Mouse (Mus musculus) ES-E14 (cell line): ENCODE data around the gene Dnase1l1. TPM values are rescaled to one million over a fixed set of nuclear protein-coding genes. Genes with fewer than 3 reads are reported as not detected.

Source experiments
- DNase-seq: peaks from one replicate; pipeline ENCODE4 v3.0.0-alpha.2; 2013; ENCODE audit warnings: low read depth, low spot score
- H3K27ac ChIP-seq: 2 replicates; pipeline ENCODE4 v1.5.1; 2012; ENCODE audit warnings: low read depth, mild to moderate bottlenecking, low read length, moderate library complexity, mixed read lengths; ENCODE audit not compliant: poor library complexity, insufficient read depth, severe bottlenecking
- H3K36me3 ChIP-seq: 2 replicates; pipeline ENCODE4 v1.6.1; 2012; ENCODE audit warnings: mild to moderate bottlenecking, low read length, moderate library complexity, mixed read lengths; ENCODE audit not compliant: control insufficient read depth, poor library complexity, insufficient read depth, severe bottlenecking
- H3K4me1 ChIP-seq, 2 experiments: fragments of 150-350 bp in 1 of 2; sonication (generic) in 1 of 2; 2 replicates each; pipeline ENCODE4 v1.6.1; 2012; ENCODE audit warnings: low read length in 2 of 2, mild to moderate bottlenecking in 1 of 2, mixed read lengths in 1 of 2; ENCODE audit not compliant: control insufficient read depth in 2 of 2, insufficient read depth in 2 of 2, poor library complexity in 1 of 2
- H3K4me3 ChIP-seq, 2 experiments: fragments of 150-350 bp in 1 of 2; sonication (generic) in 1 of 2; 2 replicates each; pipeline ENCODE4 v1.5.1; 2012; ENCODE audit warnings: low read length in 2 of 2, low read depth in 1 of 2, mild to moderate bottlenecking in 1 of 2, mixed read lengths in 1 of 2; ENCODE audit not compliant: insufficient read depth in 1 of 2, poor library complexity in 1 of 2, severe bottlenecking in 1 of 2
- H3K9ac ChIP-seq: 2 replicates; pipeline ENCODE4 v1.6.1; 2012; ENCODE audit warnings: low read depth, mild to moderate bottlenecking, low read length, mixed read lengths; ENCODE audit not compliant: poor library complexity, insufficient read depth, severe bottlenecking
- H3K9me3 ChIP-seq: fragments of 150-350 bp; sonication (generic); 2 replicates; pipeline ENCODE4 v1.6.1; 2012; ENCODE audit warnings: low read depth, mild to moderate bottlenecking, low read length; ENCODE audit not compliant: control insufficient read depth, insufficient read depth
- CHD2 ChIP-seq: IDR thresholded peaks from 2 replicates; pipeline ENCODE4 v1.6.1; 2014; ENCODE audit warnings: mild to moderate bottlenecking, low read depth, low read length, inconsistent platforms
- HCFC1 ChIP-seq: IDR thresholded peaks from 2 replicates; pipeline ENCODE4 v1.6.1; 2012; ENCODE audit warnings: low read length, inconsistent platforms, borderline replicate concordance; ENCODE audit not compliant: insufficient read depth
- MAFK ChIP-seq: IDR thresholded peaks from 2 replicates; pipeline ENCODE4 v1.6.1; 2014; ENCODE audit warnings: mild to moderate bottlenecking, low read depth, low read length, inconsistent platforms; ENCODE audit not compliant: insufficient read depth
- ZC3H11A ChIP-seq: IDR thresholded peaks from 2 replicates; pipeline ENCODE4 v1.6.1; 2012; ENCODE audit warnings: low read depth, mild to moderate bottlenecking, inconsistent platforms, low read length, borderline replicate concordance
- ZNF384 ChIP-seq: IDR thresholded peaks from 2 replicates; pipeline ENCODE4 v1.6.1; 2012; ENCODE audit warnings: low read depth, low read length, inconsistent platforms
- in situ Hi-C, 2 experiments: fragments of 600-800 bp; cut with MboI; formaldehyde crosslinking; loops; one replicate each; pipeline ENCODE4 v1.15.1; 2025; ENCODE audit warnings: low sequenced_read_pairs in 2 of 2, inconsistent platforms in 1 of 2; ENCODE audit not compliant: unreplicated experiment in 2 of 2
- total RNA-seq: library from RNA; depleted of rRNA; stranded (reverse); fragments of 300-350 nt; gene quantifications from 2 replicates; pipeline ENCODE4 v1.2.3, GENCODE M21; 2012; rRNA removed

Dnase1l1 gene
- 3.9 and 5.3 TPM in 2 replicates for total RNA-seq

- Histone ChIP-seq H3K4me1 (no peaks in the 10 kb centered on the region), H3K9me3 (no peaks in the 10 kb centered on the region), H3K4me3 (peak within 1 kb of the TSS; percentile 83 to 93), H3K27ac (0 out of 2 replicates have a peak within 1 kb of the TSS, but pooled peaks have one; percentile 48), H3K9ac (peak within 1 kb of the TSS; percentile 80), H3K36me3 (no peaks in the 10 kb centered on the region)
- no peak for DNase-seq
- in situ Hi-C loops: no loop called here
- no peak for TF ChIP-seq ZNF384
- TF ChIP-seq MAFK: no peak
- no peak for TF ChIP-seq HCFC1
- TF ChIP-seq ZC3H11A: no peak
- no peak for TF ChIP-seq CHD2
Measured at GRCm38 (mm10) chrX:74281732-74282394, at the start of gene Dnase1l1, which contains the start of gene Taz. TSS of gene Dnase1l1 (minus strand) at chrX:74282337. TSS of gene Taz (plus strand) at chrX:74281912.

GRCm38 (mm10) chrX:74330166-74330930 is 48.2 kb upstream of the Dnase1l1 start:
- no peak for DNase-seq
- in situ Hi-C loops: no loop called here
- no peaks in the 10 kb centered on the region for H3K36me3 ChIP-seq
- TF ChIP-seq ZC3H11A: no peak
- no peak for TF ChIP-seq CHD2
- TF ChIP-seq ZNF384: no peak
- no peak for TF ChIP-seq MAFK
- TF ChIP-seq HCFC1: no peak
- H3K27ac ChIP-seq: no peak overlapping the region
- H3K9ac ChIP-seq: no peak overlapping the region
- no peaks in the 10 kb centered on the region for H3K4me1 ChIP-seq
- H3K9me3 ChIP-seq: no peaks in the 10 kb centered on the region
- no peak overlapping the region for H3K4me3 ChIP-seq

- H3K4me3 ChIP-seq: peak overlapping the region; percentile 61 to 70
- no peaks in the 10 kb centered on the region for H3K9me3 ChIP-seq
- peak overlapping the region; percentile 75 for H3K9ac ChIP-seq
- H3K27ac ChIP-seq: no peak overlapping the region
- no peak for TF ChIP-seq CHD2
- no peak for TF ChIP-seq ZC3H11A
- no peak for TF ChIP-seq MAFK
- TF ChIP-seq ZNF384: no peak
- TF ChIP-seq HCFC1: no peak
- H3K4me1 ChIP-seq: no peaks in the 10 kb centered on the region
- DNase-seq: no peak
- H3K36me3 ChIP-seq: no peaks in the 10 kb centered on the region
- in situ Hi-C loops: no loop called here
Measured at GRCm38 (mm10) chrX:74329215-74329671, 47.1 kb upstream of the Dnase1l1 start.

- in situ Hi-C loops: no loop called here
- no peak for DNase-seq
- no peak for TF ChIP-seq MAFK
- no peak for TF ChIP-seq ZNF384
- no peak for TF ChIP-seq HCFC1
- TF ChIP-seq ZC3H11A: no peak
- no peak for TF ChIP-seq CHD2
- H3K4me3 ChIP-seq: peak within 1 kb of the TSS; percentile 61 to 70
- H3K9ac ChIP-seq: peak within 1 kb of the TSS; percentile 75
- H3K9me3 ChIP-seq: no peaks in the 10 kb centered on the region
- no peak within 1 kb of the TSS for H3K27ac ChIP-seq
- H3K36me3 ChIP-seq: no peaks in the 10 kb centered on the region
- no peaks in the 10 kb centered on the region for H3K4me1 ChIP-seq
Measured at GRCm38 (mm10) chrX:74328725-74329161, 46.6 kb upstream of the Dnase1l1 start, which contains the start of gene Plxna3. TSS of gene Plxna3 (plus strand) at chrX:74329066.
